Mouse (Mus musculus) ES-E14 (cell line): ENCODE data around the gene Tmem240. TPM values are rescaled to one million over a fixed set of nuclear protein-coding genes. Genes with fewer than 3 reads are reported as not detected.

Experiments
- DNase-seq: peaks from one replicate; pipeline ENCODE4 v3.0.0-alpha.2; 2013; ENCODE audit warnings: low read depth, low spot score
- H3K27ac ChIP-seq: 2 replicates; pipeline ENCODE4 v1.5.1; 2012; ENCODE audit warnings: low read depth, mild to moderate bottlenecking, low read length, moderate library complexity, mixed read lengths; ENCODE audit not compliant: poor library complexity, insufficient read depth, severe bottlenecking
- H3K36me3 ChIP-seq: 2 replicates; pipeline ENCODE4 v1.6.1; 2012; ENCODE audit warnings: mild to moderate bottlenecking, low read length, moderate library complexity, mixed read lengths; ENCODE audit not compliant: control insufficient read depth, poor library complexity, insufficient read depth, severe bottlenecking
- H3K4me1 ChIP-seq, 2 experiments: fragments of 150-350 bp in 1 of 2; sonication (generic) in 1 of 2; 2 replicates each; pipeline ENCODE4 v1.6.1; 2012; ENCODE audit warnings: low read length in 2 of 2, mild to moderate bottlenecking in 1 of 2, mixed read lengths in 1 of 2; ENCODE audit not compliant: control insufficient read depth in 2 of 2, insufficient read depth in 2 of 2, poor library complexity in 1 of 2
- H3K4me3 ChIP-seq, 2 experiments: fragments of 150-350 bp in 1 of 2; sonication (generic) in 1 of 2; 2 replicates each; pipeline ENCODE4 v1.5.1; 2012; ENCODE audit warnings: low read length in 2 of 2, low read depth in 1 of 2, mild to moderate bottlenecking in 1 of 2, mixed read lengths in 1 of 2; ENCODE audit not compliant: insufficient read depth in 1 of 2, poor library complexity in 1 of 2, severe bottlenecking in 1 of 2
- H3K9ac ChIP-seq: 2 replicates; pipeline ENCODE4 v1.6.1; 2012; ENCODE audit warnings: low read depth, mild to moderate bottlenecking, low read length, mixed read lengths; ENCODE audit not compliant: poor library complexity, insufficient read depth, severe bottlenecking
- H3K9me3 ChIP-seq: fragments of 150-350 bp; sonication (generic); 2 replicates; pipeline ENCODE4 v1.6.1; 2012; ENCODE audit warnings: low read depth, mild to moderate bottlenecking, low read length; ENCODE audit not compliant: control insufficient read depth, insufficient read depth
- CHD2 ChIP-seq: IDR thresholded peaks from 2 replicates; pipeline ENCODE4 v1.6.1; 2014; ENCODE audit warnings: mild to moderate bottlenecking, low read depth, low read length, inconsistent platforms
- HCFC1 ChIP-seq: IDR thresholded peaks from 2 replicates; pipeline ENCODE4 v1.6.1; 2012; ENCODE audit warnings: low read length, inconsistent platforms, borderline replicate concordance; ENCODE audit not compliant: insufficient read depth
- MAFK ChIP-seq: IDR thresholded peaks from 2 replicates; pipeline ENCODE4 v1.6.1; 2014; ENCODE audit warnings: mild to moderate bottlenecking, low read depth, low read length, inconsistent platforms; ENCODE audit not compliant: insufficient read depth
- ZC3H11A ChIP-seq: IDR thresholded peaks from 2 replicates; pipeline ENCODE4 v1.6.1; 2012; ENCODE audit warnings: low read depth, mild to moderate bottlenecking, inconsistent platforms, low read length, borderline replicate concordance
- ZNF384 ChIP-seq: IDR thresholded peaks from 2 replicates; pipeline ENCODE4 v1.6.1; 2012; ENCODE audit warnings: low read depth, low read length, inconsistent platforms
- in situ Hi-C, 2 experiments: fragments of 600-800 bp; cut with MboI; formaldehyde crosslinking; loops; one replicate each; pipeline ENCODE4 v1.15.1; 2025; ENCODE audit warnings: low sequenced_read_pairs in 2 of 2, inconsistent platforms in 1 of 2; ENCODE audit not compliant: unreplicated experiment in 2 of 2
- total RNA-seq: library from RNA; depleted of rRNA; stranded (reverse); fragments of 300-350 nt; gene quantifications from 2 replicates; pipeline ENCODE4 v1.2.3, GENCODE M21; 2012

Tmem240 gene
- total RNA-seq, 1 experiment = 0.22 TPM

- no peak for DNase-seq
- Histone ChIP-seq H3K4me1 (peaks cover 9 to 22% of the 10 kb centered on the region in 2 experiments; a peak in 3 of 4 replicates), H3K4me3 (no peak overlapping the region), H3K36me3 (no peaks in the 10 kb centered on the region), H3K9ac (no peak overlapping the region), H3K27ac (no peak overlapping the region), H3K9me3 (no peaks in the 10 kb centered on the region)
- in situ Hi-C loops = no loop called here
- TF ChIP-seq HCFC1 = no peak
- no peak for TF ChIP-seq MAFK
- TF ChIP-seq ZNF384 = no peak
- TF ChIP-seq ZC3H11A = no peak
- no peak for TF ChIP-seq CHD2
Observed at GRCm38 (mm10) chr4:155772786-155773185, 38.2 kb downstream of the Tmem240 start.

- Histone ChIP-seq H3K4me3 (peak overlapping the region; percentile 49 to 57; a peak in 2 of 4 replicates), H3K27ac (no peak overlapping the region), H3K9ac (no peak overlapping the region), H3K4me1 (peaks cover 9 to 22% of the 10 kb centered on the region in 2 experiments; a peak in 3 of 4 replicates), H3K36me3 (no peaks in the 10 kb centered on the region), H3K9me3 (no peaks in the 10 kb centered on the region)
- in situ Hi-C loops = no loop called here
- DNase-seq = no peak
- no peak for TF ChIP-seq ZC3H11A
- TF ChIP-seq ZNF384 = no peak
- no peak for TF ChIP-seq HCFC1
- no peak for TF ChIP-seq MAFK
- no peak for TF ChIP-seq CHD2
Observed at GRCm38 (mm10) chr4:155773335-155774078, 38.9 kb downstream of the Tmem240 start.

GRCm38 (mm10) chr4:155774280-155774754 lies 39.7 kb downstream of the Tmem240 start, which contains the start of gene Vwa1:
Vwa1 (minus strand) TSS chr4:155774698.
- DNase-seq = peak; percentile 78
- in situ Hi-C loops = no loop called here
- TF ChIP-seq ZC3H11A (no peak), ZNF384 (no peak), MAFK (no peak), CHD2 (no peak), HCFC1 (no peak)
- H3K9me3 ChIP-seq = no peaks in the 10 kb centered on the region
- peaks cover 9 to 22% of the 10 kb centered on the region in 2 experiments; a peak in 3 of 4 replicates for H3K4me1 ChIP-seq
- H3K4me3 ChIP-seq = peak within 1 kb of the TSS; percentile 49 to 57
- no peaks in the 10 kb centered on the region for H3K36me3 ChIP-seq
- H3K27ac ChIP-seq = no peak within 1 kb of the TSS
- H3K9ac ChIP-seq = 0 out of 2 replicates have a peak within 1 kb of the TSS, but pooled peaks have one; percentile 9

- Histone ChIP-seq H3K4me3 (no peak overlapping the region), H3K4me1 (peaks cover 9 to 20% of the 10 kb centered on the region in 2 experiments; a peak in 3 of 4 replicates), H3K27ac (no peak overlapping the region), H3K36me3 (no peaks in the 10 kb centered on the region), H3K9ac (no peak overlapping the region), H3K9me3 (no peaks in the 10 kb centered on the region)
- no peak for TF ChIP-seq ZC3H11A
- no peak for TF ChIP-seq CHD2
- no peak for TF ChIP-seq ZNF384
- no peak for TF ChIP-seq HCFC1
- no peak for TF ChIP-seq MAFK
- DNase-seq = no peak
- in situ Hi-C loops = no loop called here
Observed at GRCm38 (mm10) chr4:155774971-155775740, 40.6 kb downstream of the Tmem240 start.
